8 mouse cellular contexts compared by ENCODE assay signal in genomic region chr4:70603209-70603852, GRCm38 (mm10).
DNase-seq lines count a peak whose midpoint lies in the region; ATAC-seq and TF ChIP-seq lines count a peak whose summit lies in the region.

No protein-coding gene starts in this region.

- H3K4me1 ChIP-seq in kidney, embryonic 14.5 days (ENCODE audit: control insufficient read depth, insufficient read depth, low read length): no peaks in the 10 kb centered on the region
- H3K4me1 ChIP-seq in forebrain, embryonic 13.5 days: no peaks in the 10 kb centered on the region
- H3K4me1 ChIP-seq in limb, embryonic 14.5 days (ENCODE audit: control insufficient read depth, insufficient read depth, low read length): no peaks in the 10 kb centered on the region

- no peak overlapping the region for H3K4me3 ChIP-seq in kidney, embryonic 14.5 days (ENCODE audit: low read length)
- no peak overlapping the region for H3K4me3 ChIP-seq in forebrain, embryonic 13.5 days
- H3K4me3 ChIP-seq in limb, embryonic 14.5 days (replicated peaks; ENCODE audit: low read length): no peak overlapping the region

- no peak overlapping the region for H3K27ac ChIP-seq in kidney, embryonic 14.5 days (ENCODE audit: low read depth, low read length)
- H3K27ac ChIP-seq in forebrain, embryonic 13.5 days: no peak overlapping the region
- no peak overlapping the region for H3K27ac ChIP-seq in limb, embryonic 14.5 days (replicated peaks; ENCODE audit: low read depth, low read length)

- no peaks in the 10 kb centered on the region for H3K36me3 ChIP-seq in kidney, embryonic 14.5 days (ENCODE audit: control insufficient read depth, insufficient read depth, low read length)
- H3K36me3 ChIP-seq in forebrain, embryonic 13.5 days (ENCODE audit: poor library complexity, severe bottlenecking): no peaks in the 10 kb centered on the region
- H3K36me3 ChIP-seq in limb, embryonic 14.5 days (ENCODE audit: control insufficient read depth, insufficient read depth, low read length): no peaks in the 10 kb centered on the region

- no peak overlapping the region for H3K4me2 ChIP-seq in kidney, embryonic 14.5 days (replicated peaks; ENCODE audit: low read depth, low read length)
- H3K4me2 ChIP-seq in forebrain, embryonic 13.5 days: no peak overlapping the region
- no peak overlapping the region for H3K4me2 ChIP-seq in limb, embryonic 14.5 days (replicated peaks; ENCODE audit: low read depth, low read length, severe bottlenecking)

- no peak for TF ChIP-seq POLR2A in limb, embryonic 14.5 days (IDR thresholded peaks at IDR 0.05; ENCODE audit: borderline replicate concordance, extremely low read depth, insufficient read depth, insufficient read length)

- 23% methylated on average over 3 of the region's 3 CpGs for WGBS in kidney, embryonic 14.5 days
- 26% methylated on average over 3 of the region's 3 CpGs for WGBS in forebrain, embryonic 13.5 days
- WGBS in limb, embryonic 14.5 days: 17% methylated on average over 3 of the region's 3 CpGs

- peak; percentile 12 for DNase-seq in kidney, adult 9 months
- DNase-seq in A20 (ENCODE audit: low read depth, low spot score) (peak; percentile 57), NIH3T3 (ENCODE audit: low read depth) (peak; percentile 75)
- DNase-seq in limb, embryonic 14.5 days (ENCODE audit: low spot score): peak; percentile 55
- DNase-seq in spleen, postnatal 4 days (ENCODE audit: low spot score in 2 of 2): no peak
- no peak for DNase-seq in ovary, postnatal 36 days (ENCODE audit: low spot score)

- H3K27me3 ChIP-seq in kidney, embryonic 14.5 days (ENCODE audit: control insufficient read depth, insufficient read depth, low read length): no peaks in the 10 kb centered on the region
- peaks cover 4% of the 10 kb centered on the region; the same call in 1 of the 2 replicates for H3K27me3 ChIP-seq in forebrain, embryonic 13.5 days
- no peaks in the 10 kb centered on the region for H3K27me3 ChIP-seq in limb, embryonic 14.5 days (ENCODE audit: control insufficient read depth, insufficient read depth, low read length)

- no peaks in the 10 kb centered on the region for H3K9me3 ChIP-seq in kidney, embryonic 14.5 days (ENCODE audit: control insufficient read depth, low read length)
- no peaks in the 10 kb centered on the region for H3K9me3 ChIP-seq in forebrain, embryonic 13.5 days (replicated peaks)
- H3K9me3 ChIP-seq in limb, embryonic 14.5 days (ENCODE audit: control insufficient read depth, low read length): no peaks in the 10 kb centered on the region

- H3K9ac ChIP-seq in kidney, embryonic 14.5 days (ENCODE audit: low read depth, low read length): no peak overlapping the region
- H3K9ac ChIP-seq in forebrain, embryonic 13.5 days: no peak overlapping the region
- H3K9ac ChIP-seq in limb, embryonic 14.5 days (ENCODE audit: low read depth, low read length, severe bottlenecking): no peak overlapping the region

- ATAC-seq in kidney, embryonic 14.5 days (ENCODE audit: low FRiP score, low TSS enrichment): no peak
- peak; percentile 61 for ATAC-seq in forebrain, embryonic 13.5 days
- ATAC-seq in limb, embryonic 14.5 days (ENCODE audit: low FRiP score, low read depth): no peak

Comparison
In these comparisons a context has a peak if more than half of its experiments do, and no peak if none do; other contexts are left out.
1. DNase-seq: peak in kidney, adult 9 months (single experiment), A20 (single experiment), NIH3T3 (single experiment) and limb, embryonic 14.5 days (single experiment); none in spleen, postnatal 4 days (0 of 2) and ovary, postnatal 36 days (single experiment).